Mouse (Mus musculus) embryo, embryonic 10 days (tissue): ENCODE measurements at regions not wholly inside any gene's neighbourhood (a gene's known extent, or its start where the extent isn't known, plus 50 kb on each side); places are given as distances from the start of the nearest gene placed in this dataset.
A peak's percentile ranks its signal among the peaks of the same experiment; 100 is the strongest.

Experiments
- DNase-seq: peaks from one replicate; pipeline ENCODE4 v3.0.0-alpha.2; 2015; ENCODE audit warnings: low spot score

DNA sequence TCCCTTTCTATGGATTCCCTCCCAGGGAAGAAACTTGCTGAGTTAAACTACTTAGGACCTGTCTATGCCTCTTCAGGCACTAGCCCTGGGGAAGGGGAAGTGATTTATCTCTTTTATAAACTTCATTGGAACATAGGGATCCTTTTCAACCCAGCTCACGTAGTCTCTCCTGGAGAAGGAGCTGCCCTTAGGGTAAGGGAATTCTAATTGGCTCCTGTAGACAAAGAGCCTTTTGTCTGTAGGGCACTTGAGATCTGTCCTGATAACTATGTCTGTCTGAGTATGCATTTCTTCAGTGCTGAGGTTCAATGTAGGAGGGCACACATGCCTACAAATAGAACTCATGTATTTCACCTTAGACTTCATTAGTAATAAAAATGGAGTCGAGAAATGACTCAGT is 413.9 kb upstream of the Large1 start:
- DNase-seq, result peak; percentile 5

DNA sequence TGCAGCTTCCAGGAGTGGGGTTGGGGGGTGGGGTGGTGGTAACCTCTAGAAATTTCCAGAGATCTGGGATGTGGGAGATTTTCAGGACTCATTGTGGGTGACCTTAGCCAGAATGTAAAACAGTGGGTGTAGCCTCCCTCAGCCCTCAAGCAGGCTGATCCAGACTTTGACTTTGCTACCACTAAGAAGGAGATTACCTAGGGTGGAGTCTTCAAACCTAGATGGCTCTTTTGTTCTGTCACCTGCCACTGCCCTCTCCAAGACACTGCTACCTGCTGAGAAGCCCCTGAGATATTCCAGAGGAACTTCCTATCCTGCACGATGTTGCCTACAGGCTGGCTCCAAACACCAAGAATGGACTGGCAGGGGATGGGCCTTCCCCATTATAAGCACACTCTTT is 405.4 kb upstream of the Large1 start:
- no peak for DNase-seq

- no peak for DNase-seq
Observed at GRCm38 (mm10) chr8:73750571-73750970, 397.2 kb upstream of the Large1 start.

- DNase-seq, result no peak
Observed at GRCm38 (mm10) chr8:73706857-73707256, 353.5 kb upstream of the Large1 start.
